Mouse (Mus musculus): ENCODE results near the gene 1700012B09Rik. TPM values are rescaled to one million over a fixed set of nuclear protein-coding genes. Genes with fewer than 3 reads are reported as not detected.
A peak's percentile ranks its signal among the peaks of the same experiment; 100 is the strongest.

The 1700012B09Rik gene
- polyA plus RNA-seq, 1 experiment from 2014 or later = not detected

- Histone ChIP-seq H3K4me3 (ENCODE audit: low read length) (peak overlapping the region; percentile 52), H3K9me3 (ENCODE audit: control insufficient read depth, low read length) (no peaks in the 10 kb centered on the region), H3K4me2 (replicated peaks; ENCODE audit: low read depth, low read length) (peak overlapping the region; percentile 92), H3K9ac (ENCODE audit: low read depth, low read length) (peak overlapping the region; percentile 73), H3K27ac (ENCODE audit: low read depth, low read length) (no peak overlapping the region), H3K4me1 (ENCODE audit: control insufficient read depth, insufficient read depth, low read length) (peaks cover 10% of the 10 kb centered on the region; the same call in 1 of the 2 replicates), H3K36me3 (ENCODE audit: control insufficient read depth, insufficient read depth, low read length) (no peaks in the 10 kb centered on the region), H3K27me3 (ENCODE audit: control insufficient read depth, insufficient read depth, low read length) (peaks cover 8% of the 10 kb centered on the region)
- 0 out of 2 replicates have a peak, but pooled peaks have one; percentile 4 for ATAC-seq (ENCODE audit: low FRiP score, low TSS enrichment)
- 62% methylated on average over 42 of the region's 42 CpGs for WGBS
Measured at GRCm38 (mm10) chr9:14750901-14751502, 19.8 kb downstream of the 1700012B09Rik start.

- no peak within 1 kb of the TSS for H3K9ac ChIP-seq (ENCODE audit: low read depth, low read length)
- 82% methylated on average over 19 of the region's 19 CpGs for WGBS
- ATAC-seq (ENCODE audit: low FRiP score, low TSS enrichment) = no peak
Measured at GRCm38 (mm10) chr9:14740151-14740924, 30.5 kb downstream of the 1700012B09Rik start, which contains the start of gene Piwil4. Gene Piwil4 (minus strand): TSS chr9:14740733.

GRCm38 (mm10) chr9:14739498-14740150 is 31.2 kb downstream of the 1700012B09Rik start:
- WGBS = 86% methylated on average over 4 of the region's 4 CpGs
- Histone ChIP-seq H3K4me1 (ENCODE audit: control insufficient read depth, insufficient read depth, low read length) (no peaks in the 10 kb centered on the region), H3K9ac (ENCODE audit: low read depth, low read length) (no peak overlapping the region), H3K27me3 (ENCODE audit: control insufficient read depth, insufficient read depth, low read length) (no peaks in the 10 kb centered on the region), H3K36me3 (ENCODE audit: control insufficient read depth, insufficient read depth, low read length) (no peaks in the 10 kb centered on the region), H3K9me3 (ENCODE audit: control insufficient read depth, low read length) (no peaks in the 10 kb centered on the region), H3K4me3 (ENCODE audit: low read length) (no peak overlapping the region), H3K27ac (ENCODE audit: low read depth, low read length) (no peak overlapping the region), H3K4me2 (replicated peaks; ENCODE audit: low read depth, low read length) (no peak overlapping the region)
- ATAC-seq (ENCODE audit: low FRiP score, low TSS enrichment) = no peak

More at GRCm38 (mm10) chr9:14740151-14740924, 30.5 kb downstream of the 1700012B09Rik start, which contains the start of gene Piwil4:
- H3K4me2 ChIP-seq (replicated peaks; ENCODE audit: low read depth, low read length) = no peak within 1 kb of the TSS
- H3K36me3 ChIP-seq (ENCODE audit: control insufficient read depth, insufficient read depth, low read length) = no peaks in the 10 kb centered on the region
- H3K9me3 ChIP-seq (ENCODE audit: control insufficient read depth, low read length) = no peaks in the 10 kb centered on the region
- no peak within 1 kb of the TSS for H3K4me3 ChIP-seq (ENCODE audit: low read length)
- H3K27ac ChIP-seq (ENCODE audit: low read depth, low read length) = no peak within 1 kb of the TSS
- H3K4me1 ChIP-seq (ENCODE audit: control insufficient read depth, insufficient read depth, low read length) = no peaks in the 10 kb centered on the region
- no peaks in the 10 kb centered on the region for H3K27me3 ChIP-seq (ENCODE audit: control insufficient read depth, insufficient read depth, low read length)

- H3K27me3 ChIP-seq (ENCODE audit: control insufficient read depth, insufficient read depth, low read length) = no peaks in the 10 kb centered on the region
- H3K27ac ChIP-seq (ENCODE audit: low read depth, low read length) = no peak overlapping the region
- H3K4me3 ChIP-seq (ENCODE audit: low read length) = no peak overlapping the region
- peaks cover 6% of the 10 kb centered on the region for H3K4me1 ChIP-seq (ENCODE audit: control insufficient read depth, insufficient read depth, low read length)
- H3K36me3 ChIP-seq (ENCODE audit: control insufficient read depth, insufficient read depth, low read length) = no peaks in the 10 kb centered on the region
- ATAC-seq (ENCODE audit: low FRiP score, low TSS enrichment) = peak; percentile 66; the same call in 1 of the 2 replicates
- 13% methylated on average over 9 of the region's 9 CpGs for WGBS
- no peaks in the 10 kb centered on the region for H3K9me3 ChIP-seq (ENCODE audit: control insufficient read depth, low read length)
- H3K9ac ChIP-seq (ENCODE audit: low read depth, low read length) = no peak overlapping the region
- 0 out of 2 replicates have a peak overlapping the region, but pooled peaks have one; percentile 8 for H3K4me2 ChIP-seq (replicated peaks; ENCODE audit: low read depth, low read length)
Measured at GRCm38 (mm10) chr9:14730941-14731541, 39.8 kb downstream of the 1700012B09Rik start.

GRCm38 (mm10) chr9:14728365-14728764 is 42.5 kb downstream of the 1700012B09Rik start:
- Histone ChIP-seq H3K4me1 (ENCODE audit: control insufficient read depth, insufficient read depth, low read length) (peaks cover 6% of the 10 kb centered on the region), H3K36me3 (ENCODE audit: control insufficient read depth, insufficient read depth, low read length) (no peaks in the 10 kb centered on the region), H3K9ac (ENCODE audit: low read depth, low read length) (no peak overlapping the region), H3K4me3 (ENCODE audit: low read length) (no peak overlapping the region), H3K27me3 (ENCODE audit: control insufficient read depth, insufficient read depth, low read length) (no peaks in the 10 kb centered on the region), H3K27ac (ENCODE audit: low read depth, low read length) (no peak overlapping the region), H3K9me3 (ENCODE audit: control insufficient read depth, low read length) (no peaks in the 10 kb centered on the region), H3K4me2 (replicated peaks; ENCODE audit: low read depth, low read length) (no peak overlapping the region)
- WGBS = 96% methylated on average over 4 of the region's 4 CpGs
- no peak for ATAC-seq (ENCODE audit: low FRiP score, low TSS enrichment)

- Histone ChIP-seq H3K36me3 (ENCODE audit: control insufficient read depth, insufficient read depth, low read length) (no peaks in the 10 kb centered on the region), H3K4me1 (ENCODE audit: control insufficient read depth, insufficient read depth, low read length) (peaks cover 6% of the 10 kb centered on the region), H3K4me3 (ENCODE audit: low read length) (no peak overlapping the region), H3K4me2 (replicated peaks; ENCODE audit: low read depth, low read length) (no peak overlapping the region), H3K9ac (ENCODE audit: low read depth, low read length) (no peak overlapping the region), H3K9me3 (ENCODE audit: control insufficient read depth, low read length) (no peaks in the 10 kb centered on the region), H3K27me3 (ENCODE audit: control insufficient read depth, insufficient read depth, low read length) (no peaks in the 10 kb centered on the region), H3K27ac (ENCODE audit: low read depth, low read length) (no peak overlapping the region)
- 58% methylated on average over 4 of the region's 4 CpGs for WGBS
- no peak for ATAC-seq (ENCODE audit: low FRiP score, low TSS enrichment)
Measured at GRCm38 (mm10) chr9:14726629-14727028, 44.2 kb downstream of the 1700012B09Rik start.

- Histone ChIP-seq H3K4me1 (ENCODE audit: control insufficient read depth, insufficient read depth, low read length) (peaks cover 4% of the 10 kb centered on the region), H3K27me3 (ENCODE audit: control insufficient read depth, insufficient read depth, low read length) (no peaks in the 10 kb centered on the region), H3K4me3 (ENCODE audit: low read length) (no peak overlapping the region), H3K36me3 (ENCODE audit: control insufficient read depth, insufficient read depth, low read length) (no peaks in the 10 kb centered on the region), H3K4me2 (replicated peaks; ENCODE audit: low read depth, low read length) (no peak overlapping the region), H3K9ac (ENCODE audit: low read depth, low read length) (no peak overlapping the region), H3K27ac (ENCODE audit: low read depth, low read length) (no peak overlapping the region), H3K9me3 (ENCODE audit: control insufficient read depth, low read length) (no peaks in the 10 kb centered on the region)
- no peak for ATAC-seq (ENCODE audit: low FRiP score, low TSS enrichment)
- WGBS = 71% methylated on average over 6 of the region's 6 CpGs
Measured at GRCm38 (mm10) chr9:14726005-14726404, 44.8 kb downstream of the 1700012B09Rik start.

- H3K36me3 ChIP-seq (ENCODE audit: control insufficient read depth, insufficient read depth, low read length) = no peaks in the 10 kb centered on the region
- 57% methylated on average over 5 of the region's 5 CpGs for WGBS
- ATAC-seq (ENCODE audit: low FRiP score, low TSS enrichment) = no peak
Measured at GRCm38 (mm10) chr9:14724755-14725420, 45.9 kb downstream of the 1700012B09Rik start.

More at GRCm38 (mm10) chr9:14724755-14725420, 45.9 kb downstream of the 1700012B09Rik start:
- H3K4me3 ChIP-seq (ENCODE audit: low read length) = no peak overlapping the region
- H3K27ac ChIP-seq (ENCODE audit: low read depth, low read length) = no peak overlapping the region
- H3K9ac ChIP-seq (ENCODE audit: low read depth, low read length) = no peak overlapping the region
- H3K4me1 ChIP-seq (ENCODE audit: control insufficient read depth, insufficient read depth, low read length) = no peaks in the 10 kb centered on the region
- H3K27me3 ChIP-seq (ENCODE audit: control insufficient read depth, insufficient read depth, low read length) = no peaks in the 10 kb centered on the region
- no peak overlapping the region for H3K4me2 ChIP-seq (replicated peaks; ENCODE audit: low read depth, low read length)
- no peaks in the 10 kb centered on the region for H3K9me3 ChIP-seq (ENCODE audit: control insufficient read depth, low read length)
